Mouse (Mus musculus) leukemia stem cell, adult 10-12 weeks (primary cell): ENCODE measurements around the gene Msh2. TPM values are rescaled to one million over a fixed set of nuclear protein-coding genes. Genes with fewer than 3 reads are reported as not detected.

ENCODE experiments used
- polyA plus RNA-seq: library from polyadenylated mRNA; stranded (reverse); fragments of >175 nt; gene quantifications from 2 replicates; pipeline ENCODE4 v1.2.3, GENCODE M21; 2012; ENCODE audit warnings: low replicate concordance

The Msh2 gene
- polyA plus RNA-seq = 29.0 and 38.2 TPM in 2 replicates

GRCm38 (mm10) chr17:87671890-87672660 is at the start of gene Msh2:
Gene Msh2 (plus strand): TSS chr17:87672330.

Other genes with a start within 250 kb of the Msh2 start
- not detected in 2 replicates for gene Stpg4, start 244.6 kb upstream of the Msh2 start, polyA plus RNA-seq
- gene Calm2, start 225.4 kb upstream of the Msh2 start, polyA plus RNA-seq = 5.9 and 11.7 TPM in 2 replicates
- 1.5 and 2.2 TPM in 2 replicates for gene Epcam, start 36.4 kb upstream of the Msh2 start, polyA plus RNA-seq
- 0.51 and 1.2 TPM in 2 replicates for gene Kcnk12, start 125.7 kb downstream of the Msh2 start, polyA plus RNA-seq
- not detected in 2 replicates for gene Rpl36-ps4, start 248.6 kb downstream of the Msh2 start, polyA plus RNA-seq